Mouse (Mus musculus) MEL (cell line): ENCODE data around the gene Prrt3.

Experiments
- CTCF ChIP-seq, 3 experiments: IDR thresholded peaks in 2 of 3; conservative IDR thresholded peaks in 1 of 3; 2 replicates each; pipeline ENCODE4 v1.5.1; 2011 to 2012; ENCODE audit warnings: low read length in 3 of 3, low read depth in 2 of 3, mild to moderate bottlenecking in 2 of 3, improper control_type of control experiment in 1 of 3, inconsistent platforms in 1 of 3, mixed read lengths in 1 of 3, moderate library complexity in 1 of 3; ENCODE audit not compliant: control insufficient read depth in 1 of 3, insufficient read depth in 1 of 3, poor library complexity in 1 of 3, severe bottlenecking in 1 of 3
- MAFK ChIP-seq: IDR thresholded peaks from 2 replicates; pipeline ENCODE4 v1.6.1; 2011; ENCODE audit warnings: low read depth, mild to moderate bottlenecking, low read length, improper control_type of control experiment, borderline replicate concordance
- POLR2A ChIP-seq, 2 experiments: IDR thresholded peaks; 2 replicates each; pipeline ENCODE4 v1.6.1; 2011 to 2012; ENCODE audit warnings: low read length in 2 of 2, mild to moderate bottlenecking in 2 of 2, control low read depth in 1 of 2, improper control_type of control experiment in 1 of 2, low read depth in 1 of 2, moderate library complexity in 1 of 2; ENCODE audit not compliant: control insufficient read depth in 1 of 2, insufficient read depth in 1 of 2, poor library complexity in 1 of 2
- TBP ChIP-seq: IDR thresholded peaks from 2 replicates; pipeline ENCODE4 v1.8.0; 2011; ENCODE audit warnings: low read depth, low read length, improper control_type of control experiment
- UBTF ChIP-seq: IDR thresholded peaks from 2 replicates; pipeline ENCODE4 v1.6.1; 2012; ENCODE audit warnings: low read depth, mild to moderate bottlenecking, inconsistent platforms, low read length, improper control_type of control experiment, moderate library complexity, borderline replicate concordance; ENCODE audit not compliant: insufficient read depth

- TF ChIP-seq CTCF (IDR thresholded peaks at IDR 0.05 in 2 of 3, conservative IDR thresholded peaks at IDR 0.05 in 1 of 3; ENCODE audit: control insufficient read depth in 1 of 3, insufficient read depth in 1 of 3, low read depth in 2 of 3, low read length in 3 of 3, poor library complexity in 1 of 3, severe bottlenecking in 1 of 3) (no peak), POLR2A (IDR thresholded peaks at IDR 0.05; ENCODE audit: control insufficient read depth in 1 of 2, insufficient read depth in 1 of 2, low read depth in 1 of 2, low read length in 2 of 2, poor library complexity in 1 of 2) (no peak), TBP (no peak), MAFK (no peak), UBTF (no peak)
These were observed 28.5 kb downstream of the Prrt3 start for GRCm38 (mm10) chr6:113473246-113473645.
